Mouse (Mus musculus) CH12.LX (cell line): Measurements from ENCODE around the gene Cdr2. TPM values are rescaled to one million over a fixed set of nuclear protein-coding genes. Genes with fewer than 3 reads are reported as not detected.

Experiments
- DNase-seq: peaks from one replicate; pipeline ENCODE4 v3.0.0-alpha.2; 2013; ENCODE audit errors: extremely low read depth
- H3K27ac ChIP-seq: 2 replicates; pipeline ENCODE4 v1.5.1; 2012; ENCODE audit warnings: low read depth, mild to moderate bottlenecking, control low read depth, moderate library complexity; ENCODE audit not compliant: insufficient read depth
- H3K27me3 ChIP-seq: replicated peaks from 2 replicates; pipeline ENCODE3; 2012; ENCODE audit warnings: inconsistent platforms
- H3K36me3 ChIP-seq, 2 experiments: replicated peaks in 1 of 2; 2 replicates each; pipeline versions ENCODE3 to v1.6.1; 2012; ENCODE audit warnings: inconsistent platforms in 1 of 2, low read length in 1 of 2, mild to moderate bottlenecking in 1 of 2, mixed read lengths in 1 of 2, moderate library complexity in 1 of 2; ENCODE audit not compliant: control insufficient read depth in 1 of 2, insufficient read depth in 1 of 2
- H3K4me1 ChIP-seq, 2 experiments: 2 replicates each; pipeline ENCODE4 v1.6.1; 2012; ENCODE audit warnings: inconsistent platforms in 1 of 2, moderate library complexity in 1 of 2; ENCODE audit not compliant: insufficient read depth in 2 of 2, control insufficient read depth in 1 of 2
- H3K4me2 ChIP-seq: 2 replicates; pipeline ENCODE4 v1.6.1; 2012; ENCODE audit warnings: low read depth, mild to moderate bottlenecking, control low read depth; ENCODE audit not compliant: poor library complexity, insufficient read depth, severe bottlenecking
- H3K4me3 ChIP-seq, 3 experiments: fragments of 150-350 bp in 1 of 3; sonication (generic) in 1 of 3; replicated peaks in 1 of 3; 2 replicates each; pipeline versions ENCODE3 to v1.5.1; 2011 to 2012; ENCODE audit warnings: low read depth in 2 of 3, low read length in 2 of 3, mild to moderate bottlenecking in 2 of 3, moderate library complexity in 2 of 3, control low read depth in 1 of 3, improper control_type of control experiment in 1 of 3, inconsistent platforms in 1 of 3, mixed read lengths in 1 of 3; ENCODE audit not compliant: poor library complexity in 1 of 3
- H3K79me2 ChIP-seq: replicated peaks from 2 replicates; pipeline ENCODE4 v1.6.1; 2012; ENCODE audit warnings: mild to moderate bottlenecking, moderate library complexity; ENCODE audit not compliant: control insufficient read depth, poor library complexity, insufficient read depth, severe bottlenecking; ENCODE audit errors: extremely low read depth
- H3K9ac ChIP-seq: 2 replicates; pipeline ENCODE4 v1.6.1; 2012; ENCODE audit warnings: low read depth, mild to moderate bottlenecking, control low read depth, moderate library complexity; ENCODE audit not compliant: insufficient read depth
- H3K9me3 ChIP-seq: replicated peaks from 2 replicates; pipeline ENCODE3; 2012; ENCODE audit warnings: low read length, inconsistent platforms, mixed read lengths
- BHLHE40 ChIP-seq: IDR thresholded peaks from 2 replicates; pipeline ENCODE4 v1.6.1; 2011; ENCODE audit warnings: mild to moderate bottlenecking, low read depth, low read length, improper control_type of control experiment
- CHD2 ChIP-seq: IDR thresholded peaks from 2 replicates; pipeline ENCODE4 v1.6.1; 2011; ENCODE audit warnings: low read length, improper control_type of control experiment
- CTCF ChIP-seq, 2 experiments: IDR thresholded peaks in 1 of 2; conservative IDR thresholded peaks in 1 of 2; 2 replicates each; pipeline ENCODE4 v1.5.1; 2011 to 2012; ENCODE audit warnings: low read depth in 2 of 2, low read length in 2 of 2, improper control_type of control experiment in 1 of 2, inconsistent platforms in 1 of 2, mild to moderate bottlenecking in 1 of 2, moderate library complexity in 1 of 2
- E2F4 ChIP-seq: IDR thresholded peaks from 2 replicates; pipeline ENCODE4 v1.6.1; 2011; ENCODE audit warnings: low read depth, low read length, improper control_type of control experiment; ENCODE audit not compliant: insufficient replicate concordance
- EP300 ChIP-seq: IDR thresholded peaks from 2 replicates; pipeline ENCODE4 v1.6.1; 2011; ENCODE audit warnings: low read length, improper control_type of control experiment
- ETS1 ChIP-seq: conservative IDR thresholded peaks from 2 replicates; pipeline ENCODE4 v1.6.1; 2012; ENCODE audit warnings: low read depth, mild to moderate bottlenecking, inconsistent platforms, low read length, improper control_type of control experiment, moderate library complexity
- GABPA ChIP-seq: IDR thresholded peaks from 2 replicates; pipeline ENCODE4 v1.6.1; 2012; ENCODE audit warnings: low read depth, low read length, improper control_type of control experiment, inconsistent platforms; ENCODE audit not compliant: insufficient replicate concordance
- IRF4 ChIP-seq: IDR thresholded peaks from 2 replicates; pipeline ENCODE4 v1.6.1; 2014; ENCODE audit warnings: low read depth, mild to moderate bottlenecking, inconsistent platforms, low read length, improper control_type of control experiment
- JUN ChIP-seq: IDR thresholded peaks from 2 replicates; pipeline ENCODE4 v1.6.1; 2011; ENCODE audit warnings: low read depth, mild to moderate bottlenecking, low read length, improper control_type of control experiment, moderate library complexity; ENCODE audit not compliant: insufficient read depth
- MAFK ChIP-seq: IDR thresholded peaks from 2 replicates; pipeline ENCODE4 v1.6.1; 2011; ENCODE audit warnings: low read length, improper control_type of control experiment; ENCODE audit not compliant: insufficient replicate concordance
- MAZ ChIP-seq: IDR thresholded peaks from 2 replicates; pipeline ENCODE4 v1.6.1; 2012; ENCODE audit warnings: low read depth, mild to moderate bottlenecking, inconsistent platforms, low read length, improper control_type of control experiment, moderate library complexity
- MEF2A ChIP-seq: IDR thresholded peaks from 2 replicates; pipeline ENCODE4 v1.6.1; 2014; ENCODE audit warnings: low read depth, mild to moderate bottlenecking, inconsistent platforms, low read length, improper control_type of control experiment, borderline replicate concordance
- MYC ChIP-seq: IDR thresholded peaks from 2 replicates; pipeline ENCODE4 v1.6.1; 2011; ENCODE audit warnings: low read depth, mild to moderate bottlenecking, improper control_type of control experiment, low read length
- NRF1 ChIP-seq: IDR thresholded peaks from 2 replicates; pipeline ENCODE4 v1.6.1; 2014; ENCODE audit warnings: low read depth, mild to moderate bottlenecking, inconsistent platforms, low read length, improper control_type of control experiment, moderate library complexity
- SIN3A ChIP-seq: IDR thresholded peaks from 2 replicates; pipeline ENCODE4 v1.6.1; 2012; ENCODE audit warnings: low read length, improper control_type of control experiment, inconsistent platforms
- SMC3 ChIP-seq: IDR thresholded peaks from 2 replicates; pipeline ENCODE4 v1.6.1; 2011; ENCODE audit warnings: low read depth, low read length, improper control_type of control experiment
- TCF12 ChIP-seq: IDR thresholded peaks from 2 replicates; pipeline ENCODE4 v1.6.1; 2014; ENCODE audit warnings: low read depth, mild to moderate bottlenecking, inconsistent platforms, low read length, improper control_type of control experiment
- UBTF ChIP-seq: IDR thresholded peaks from 2 replicates; pipeline ENCODE4 v1.6.1; 2012; ENCODE audit warnings: low read depth, mild to moderate bottlenecking, inconsistent platforms, low read length, improper control_type of control experiment, moderate library complexity
- ZMIZ1 ChIP-seq: IDR thresholded peaks from 2 replicates; pipeline ENCODE4 v1.6.1; 2012; ENCODE audit warnings: low read depth, mild to moderate bottlenecking, inconsistent platforms, low read length, improper control_type of control experiment
- dilution Hi-C: fragments of 300-500 bp; cut with MboI; formaldehyde crosslinking; loops from 2 replicates; pipeline ENCODE4 v1.14.3; 2020; ENCODE audit warnings: low sequenced_read_pairs; ENCODE audit not compliant: extremely low pct_unique_long_range_greater_than_20kb, extremely low pct_ligation_motif_present
- in situ Hi-C: fragments of 300-500 bp; cut with MboI; formaldehyde crosslinking; loops from 3 replicates; pipeline ENCODE4 v1.14.3; 2019; ENCODE audit warnings: low sequenced_read_pairs, low pct_ligation_motif_present, low pct_unique_long_range_greater_than_20kb, mixed read lengths
- polyA plus RNA-seq: library from polyadenylated mRNA; unstranded; fragments of >175 nt; gene quantifications from 2 replicates; pipeline ENCODE4 v1.2.1, GENCODE M21; 2012; ENCODE audit warnings: low read depth; ENCODE audit not compliant: insufficient read length
- total RNA-seq, 2 experiments: library from RNA; depleted of rRNA; stranded (reverse); fragments of 300-350 nt in 1 of 2; fragments of >200 nt in 1 of 2; gene quantifications; 2 replicates each; pipeline ENCODE4 v1.2.3; 2012 to 2014

Gene Cdr2
- total and polyA plus RNA-seq, 3 experiments: 5.7 to 9.5 (median 8.7) TPM

DNA sequence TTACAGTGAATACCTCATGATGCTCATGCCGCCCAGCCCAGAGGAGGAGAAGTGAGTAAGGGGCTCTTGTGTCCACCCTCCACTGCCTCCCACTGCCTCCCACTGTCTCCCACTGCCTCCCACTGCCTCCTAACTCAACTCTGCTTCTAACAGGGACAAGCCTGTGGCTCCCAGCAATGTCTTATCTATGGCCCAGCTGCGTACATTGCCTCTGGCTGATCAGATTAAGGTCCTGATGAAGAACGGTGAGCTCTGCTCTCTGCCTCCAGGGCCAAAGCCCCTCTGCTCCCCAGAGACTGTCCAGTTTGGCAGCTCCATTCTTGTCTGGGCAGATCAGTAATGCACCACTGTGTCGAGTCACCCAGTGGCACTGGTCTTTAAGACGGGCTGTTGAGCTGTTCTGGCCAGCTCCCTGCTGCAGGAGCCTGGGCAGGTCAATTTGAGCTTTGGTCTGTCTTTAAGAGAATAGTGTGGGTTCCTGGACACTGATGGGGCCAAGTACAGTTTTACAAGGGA lies 48.4 kb downstream of the Cdr2 start:
- in situ Hi-C loops (loop anchor here (10.0 kb wide), 1 partner anchor 181 kb away; no protein-coding TSS in a partner anchor), dilution Hi-C loops (no loop called here)
- no peak for DNase-seq
- no peaks in the 10 kb centered on the region for H3K27me3 ChIP-seq
- H3K27ac ChIP-seq: no peak overlapping the region
- H3K36me3 ChIP-seq: peaks cover 76 to 100% of the 10 kb centered on the region in 2 experiments
- no peak overlapping the region for H3K4me2 ChIP-seq
- no peaks in the 10 kb centered on the region for H3K4me1 ChIP-seq
- TF ChIP-seq ZMIZ1 (no peak), ETS1 (no peak), TCF12 (no peak), MAZ (no peak), MAFK (no peak), BHLHE40 (no peak), MEF2A (no peak), UBTF (no peak), SIN3A (no peak), CTCF (conservative IDR thresholded peaks at IDR 0.05 in 1 of 2, IDR thresholded peaks at IDR 0.05 in 1 of 2; ENCODE audit: low read depth in 2 of 2, low read length in 2 of 2) (no peak), MYC (no peak), GABPA (no peak), IRF4 (no peak), EP300 (no peak)
- H3K9ac ChIP-seq: no peak overlapping the region
- no peaks in the 10 kb centered on the region for H3K79me2 ChIP-seq
- H3K9me3 ChIP-seq: no peaks in the 10 kb centered on the region
- no peak overlapping the region for H3K4me3 ChIP-seq

- TF ChIP-seq JUN (no peak), E2F4 (no peak), NRF1 (no peak), CHD2 (no peak), SMC3 (no peak)
- H3K27me3 ChIP-seq: no peaks in the 10 kb centered on the region
- no peak overlapping the region for H3K4me3 ChIP-seq
- dilution Hi-C loops: no loop called here
- no peaks in the 10 kb centered on the region for H3K9me3 ChIP-seq
- H3K4me1 ChIP-seq: no peaks in the 10 kb centered on the region
- H3K9ac ChIP-seq: no peak overlapping the region
- H3K27ac ChIP-seq: no peak overlapping the region
- no peak for DNase-seq
- in situ Hi-C loops: loop anchor here (10.0 kb wide), 1 partner anchor 182 kb away; no protein-coding TSS in a partner anchor
- peaks cover 76 to 100% of the 10 kb centered on the region in 2 experiments for H3K36me3 ChIP-seq
- no peak overlapping the region for H3K4me2 ChIP-seq
- no peaks in the 10 kb centered on the region for H3K79me2 ChIP-seq
Measured at GRCm38 (mm10) chr7:120933110-120933509, 49.0 kb downstream of the Cdr2 start.
